Mouse (Mus musculus): ENCODE measurements around the gene Mrps33. TPM values are rescaled to one million over a fixed set of nuclear protein-coding genes. Genes with fewer than 3 reads are reported as not detected.

The Mrps33 gene
- polyA plus RNA-seq, 1 experiment from 2014 or later: 227 TPM

- ATAC-seq (replicated peaks; ENCODE audit: low FRiP score) (no peak), DNase-seq (ENCODE audit: low spot score) (no peak)
- Histone ChIP-seq H3K4me2 (ENCODE audit: low read depth, low read length, severe bottlenecking) (no peak overlapping the region), H3K9me3 (ENCODE audit: control insufficient read depth, low read length) (no peaks in the 10 kb centered on the region), H3K4me3 (ENCODE audit: low read depth, low read length) (no peak overlapping the region), H3K9ac (ENCODE audit: low read length) (no peak overlapping the region), H3K4me1 (replicated peaks; ENCODE audit: control insufficient read depth, insufficient read depth, low read length) (no peaks in the 10 kb centered on the region), H3K36me3 (ENCODE audit: control insufficient read depth, insufficient read depth, low read length) (no peaks in the 10 kb centered on the region), H3K27me3 (ENCODE audit: control insufficient read depth, insufficient read depth, low read length) (no peaks in the 10 kb centered on the region), H3K27ac (ENCODE audit: low read depth, low read length) (no peak overlapping the region)
- WGBS: 91% methylated on average over 2 of the region's 2 CpGs
Measured at GRCm38 (mm10) chr6:39757229-39757628, 53.6 kb downstream of the Mrps33 start.

Other genes starting within 250 kb of the Mrps33 start
- 23.2 and 26.6 TPM in 2 replicates for gene Adck2, start 237.1 kb downstream of the Mrps33 start, polyA plus RNA-seq (2014; fragmentation: Nextera tagmentation; extraction: Ambion mirVana)
- gene Gm42420, start 225.2 kb downstream of the Mrps33 start, polyA plus RNA-seq (2014; fragmentation: Nextera tagmentation; extraction: Ambion mirVana): 4.7 TPM in 1 of 2 replicates, not detected in the other
- gene Ndufb2, start 218.4 kb downstream of the Mrps33 start, polyA plus RNA-seq (2014; fragmentation: Nextera tagmentation; extraction: Ambion mirVana): 217 and 222 TPM in 2 replicates
- 21.0 and 26.0 TPM in 2 replicates for gene Braf, start 85.5 kb downstream of the Mrps33 start, polyA plus RNA-seq (2014; fragmentation: Nextera tagmentation; extraction: Ambion mirVana)
- gene Tmem178b, start 62.3 kb upstream of the Mrps33 start, polyA plus RNA-seq (2014; fragmentation: Nextera tagmentation; extraction: Ambion mirVana): 7.2 and 7.4 TPM in 2 replicates

Data from forebrain, embryonic 11.5 days (tissue).